Mouse (Mus musculus): ENCODE data around the gene Rln3. TPM values are rescaled to one million over a fixed set of nuclear protein-coding genes. Genes with fewer than 3 reads are reported as not detected.

The Rln3 gene
- polyA plus RNA-seq (2012; rRNA removed): 0.19 TPM in 1 of 2 replicates, not detected in the other

GRCm38 (mm10) chr8:84044900-84045299, at the start of gene Rln3:
Gene Rln3 (minus strand): TSS chr8:84045000.
- no peak within 1 kb of the TSS for H3K4me3 ChIP-seq (ENCODE audit: insufficient read depth, low read depth, low read length)
- H3K4me1 ChIP-seq (ENCODE audit: control insufficient read depth, insufficient read depth, low read length): no peaks in the 10 kb centered on the region
- no peak for DNase-seq
- H3K27me3 ChIP-seq (replicated peaks; ENCODE audit: control insufficient read depth, insufficient read depth, low read length): no peaks in the 10 kb centered on the region
- TF ChIP-seq POLR2A (IDR thresholded peaks at IDR 0.05; ENCODE audit: low read depth, low read length) (no peak), CTCF (conservative IDR thresholded peaks at IDR 0.05; ENCODE audit: insufficient read depth, insufficient read length, low read depth, low read length) (no peak)
- 41% methylated on average over 9 of the region's 9 CpGs for WGBS
- H3K36me3 ChIP-seq (ENCODE audit: control insufficient read depth, insufficient read depth, low read length): no peaks in the 10 kb centered on the region
- no peak within 1 kb of the TSS for H3K27ac ChIP-seq (ENCODE audit: insufficient read depth, low read depth, low read length)

- H3K27ac ChIP-seq (ENCODE audit: insufficient read depth, low read depth, low read length): no peak overlapping the region
- H3K4me1 ChIP-seq (ENCODE audit: control insufficient read depth, insufficient read depth, low read length): peaks cover 3% of the 10 kb centered on the region; the same call in 1 of the 2 replicates
- no peak overlapping the region for H3K4me3 ChIP-seq (ENCODE audit: insufficient read depth, low read depth, low read length)
- no peaks in the 10 kb centered on the region for H3K36me3 ChIP-seq (ENCODE audit: control insufficient read depth, insufficient read depth, low read length)
- WGBS: 90% methylated on average over 8 of the region's 8 CpGs
- no peak for DNase-seq
- TF ChIP-seq POLR2A (IDR thresholded peaks at IDR 0.05; ENCODE audit: low read depth, low read length) (no peak), CTCF (conservative IDR thresholded peaks at IDR 0.05; ENCODE audit: insufficient read depth, insufficient read length, low read depth, low read length) (no peak)
- H3K27me3 ChIP-seq (replicated peaks; ENCODE audit: control insufficient read depth, insufficient read depth, low read length): no peaks in the 10 kb centered on the region
Measured at GRCm38 (mm10) chr8:84090585-84090984, 45.8 kb upstream of the Rln3 start.

- Histone ChIP-seq H3K36me3 (ENCODE audit: control insufficient read depth, insufficient read depth, low read length) (no peaks in the 10 kb centered on the region), H3K4me1 (ENCODE audit: control insufficient read depth, insufficient read depth, low read length) (peaks cover 3% of the 10 kb centered on the region; the same call in 1 of the 2 replicates), H3K4me3 (ENCODE audit: insufficient read depth, low read depth, low read length) (no peak overlapping the region), H3K27ac (ENCODE audit: insufficient read depth, low read depth, low read length) (no peak overlapping the region), H3K27me3 (replicated peaks; ENCODE audit: control insufficient read depth, insufficient read depth, low read length) (no peaks in the 10 kb centered on the region)
- no peak for TF ChIP-seq CTCF (conservative IDR thresholded peaks at IDR 0.05; ENCODE audit: insufficient read depth, insufficient read length, low read depth, low read length)
- no peak for TF ChIP-seq POLR2A (IDR thresholded peaks at IDR 0.05; ENCODE audit: low read depth, low read length)
- no peak for DNase-seq
- 78% methylated on average over 9 of the region's 9 CpGs for WGBS
Measured at GRCm38 (mm10) chr8:84089277-84089676, 44.5 kb upstream of the Rln3 start.

- 88% methylated on average over 14 of the region's 14 CpGs for WGBS
- Histone ChIP-seq H3K4me3 (ENCODE audit: insufficient read depth, low read depth, low read length) (no peak overlapping the region), H3K36me3 (ENCODE audit: control insufficient read depth, insufficient read depth, low read length) (no peaks in the 10 kb centered on the region), H3K4me1 (ENCODE audit: control insufficient read depth, insufficient read depth, low read length) (peaks cover 3% of the 10 kb centered on the region; the same call in 1 of the 2 replicates), H3K27ac (ENCODE audit: insufficient read depth, low read depth, low read length) (no peak overlapping the region), H3K27me3 (replicated peaks; ENCODE audit: control insufficient read depth, insufficient read depth, low read length) (no peaks in the 10 kb centered on the region)
- DNase-seq: no peak
- TF ChIP-seq CTCF (conservative IDR thresholded peaks at IDR 0.05; ENCODE audit: insufficient read depth, insufficient read length, low read depth, low read length) (no peak), POLR2A (IDR thresholded peaks at IDR 0.05; ENCODE audit: low read depth, low read length) (no peak)
Measured at GRCm38 (mm10) chr8:84087821-84088220, 43.0 kb upstream of the Rln3 start.

- DNase-seq: peak; percentile 69
- peak overlapping the region; percentile 5; the same call in 1 of the 2 replicates for H3K27ac ChIP-seq (ENCODE audit: insufficient read depth, low read depth, low read length)
- TF ChIP-seq POLR2A (IDR thresholded peaks at IDR 0.05; ENCODE audit: low read depth, low read length) (no peak), CTCF (conservative IDR thresholded peaks at IDR 0.05; ENCODE audit: insufficient read depth, insufficient read length, low read depth, low read length) (no peak)
- no peaks in the 10 kb centered on the region for H3K36me3 ChIP-seq (ENCODE audit: control insufficient read depth, insufficient read depth, low read length)
- peaks cover 3% of the 10 kb centered on the region; the same call in 1 of the 2 replicates for H3K4me1 ChIP-seq (ENCODE audit: control insufficient read depth, insufficient read depth, low read length)
- 56% methylated on average over 7 of the region's 7 CpGs for WGBS
- H3K27me3 ChIP-seq (replicated peaks; ENCODE audit: control insufficient read depth, insufficient read depth, low read length): no peaks in the 10 kb centered on the region
- H3K4me3 ChIP-seq (ENCODE audit: insufficient read depth, low read depth, low read length): no peak overlapping the region
Measured at GRCm38 (mm10) chr8:84087156-84087555, 42.4 kb upstream of the Rln3 start.

GRCm38 (mm10) chr8:84084341-84085115, 39.7 kb upstream of the Rln3 start:
- Histone ChIP-seq H3K4me1 (ENCODE audit: control insufficient read depth, insufficient read depth, low read length) (peaks cover 3% of the 10 kb centered on the region; the same call in 1 of the 2 replicates), H3K27ac (ENCODE audit: insufficient read depth, low read depth, low read length) (peak overlapping the region; percentile 40; the same call in 1 of the 2 replicates), H3K36me3 (ENCODE audit: control insufficient read depth, insufficient read depth, low read length) (no peaks in the 10 kb centered on the region), H3K27me3 (replicated peaks; ENCODE audit: control insufficient read depth, insufficient read depth, low read length) (no peaks in the 10 kb centered on the region), H3K4me3 (ENCODE audit: insufficient read depth, low read depth, low read length) (peak overlapping the region; percentile 48)
- DNase-seq: peak; percentile 62
- no peak for TF ChIP-seq POLR2A (IDR thresholded peaks at IDR 0.05; ENCODE audit: low read depth, low read length)
- TF ChIP-seq CTCF (conservative IDR thresholded peaks at IDR 0.05; ENCODE audit: insufficient read depth, insufficient read length, low read depth, low read length): no peak
- WGBS: 69% methylated on average over 42 of the region's 42 CpGs

- Histone ChIP-seq H3K4me3 (ENCODE audit: insufficient read depth, low read depth, low read length) (peak overlapping the region; percentile 48; the same call in 1 of the 2 replicates), H3K27ac (ENCODE audit: insufficient read depth, low read depth, low read length) (peak overlapping the region; percentile 40; the same call in 1 of the 2 replicates), H3K4me1 (ENCODE audit: control insufficient read depth, insufficient read depth, low read length) (peaks cover 3% of the 10 kb centered on the region; the same call in 1 of the 2 replicates), H3K36me3 (ENCODE audit: control insufficient read depth, insufficient read depth, low read length) (no peaks in the 10 kb centered on the region), H3K27me3 (replicated peaks; ENCODE audit: control insufficient read depth, insufficient read depth, low read length) (no peaks in the 10 kb centered on the region)
- peak; percentile 94 for DNase-seq
- WGBS: 26% methylated on average over 8 of the region's 8 CpGs
- no peak for TF ChIP-seq POLR2A (IDR thresholded peaks at IDR 0.05; ENCODE audit: low read depth, low read length)
- TF ChIP-seq CTCF (conservative IDR thresholded peaks at IDR 0.05; ENCODE audit: insufficient read depth, insufficient read length, low read depth, low read length): no peak; the same call in 1 of the 2 replicates
Measured at GRCm38 (mm10) chr8:84083829-84084241, 39.0 kb upstream of the Rln3 start.
